Mouse (Mus musculus): Measurements from ENCODE around the gene Olfr971. TPM values are rescaled to one million over a fixed set of nuclear protein-coding genes. Genes with fewer than 3 reads are reported as not detected.

Gene Olfr971
- polyA plus RNA-seq (2017; shearing (Covaris generic)): not detected

GRCm38 (mm10) chr9:39836576-39836975 is at the start of gene Olfr971:
Gene Olfr971 (plus strand): TSS chr9:39836876.

GRCm38 (mm10) chr9:39790558-39790957 is 46.1 kb upstream of the Olfr971 start, which contains the start of gene Olfr969:
Gene Olfr969 (plus strand): TSS chr9:39790945.

GRCm38 (mm10) chr9:39808560-39808959 is 28.1 kb upstream of the Olfr971 start, which contains the start of gene Olfr970:
Gene Olfr970 (plus strand): TSS chr9:39808860.

GRCm38 (mm10) chr9:39866122-39866521 is 29.4 kb downstream of the Olfr971 start, which contains the start of gene Olfr972:
Gene Olfr972 (plus strand): TSS chr9:39866422.

Other genes starting within 250 kb of the Olfr971 start
- not detected for gene AW551984, start 232.5 kb upstream of the Olfr971 start, polyA plus RNA-seq (2017; shearing (Covaris generic))
- gene Olfr148, start 226.2 kb upstream of the Olfr971 start, polyA plus RNA-seq (2017; shearing (Covaris generic)): not detected
- not detected for gene Olfr960, start 215.5 kb upstream of the Olfr971 start, polyA plus RNA-seq (2017; shearing (Covaris generic))
- 0.20 TPM for gene Olfr961, start 191.8 kb upstream of the Olfr971 start, polyA plus RNA-seq (2017; shearing (Covaris generic))
- gene Olfr963, start 169.7 kb upstream of the Olfr971 start, polyA plus RNA-seq (2017; shearing (Covaris generic)): not detected
- not detected for gene Olfr149, start 129.8 kb upstream of the Olfr971 start, polyA plus RNA-seq (2017; shearing (Covaris generic))
- gene Olfr965, start 125.5 kb upstream of the Olfr971 start, polyA plus RNA-seq (2017; shearing (Covaris generic)): not detected
- not detected for gene Olfr150, start 105.9 kb upstream of the Olfr971 start, polyA plus RNA-seq (2017; shearing (Covaris generic))
- not detected for gene Olfr967, start 90.6 kb upstream of the Olfr971 start, polyA plus RNA-seq (2017; shearing (Covaris generic))
- not detected for gene Olfr968, start 53.6 kb upstream of the Olfr971 start, polyA plus RNA-seq (2017; shearing (Covaris generic))
- not detected for gene Olfr969, start 45.9 kb upstream of the Olfr971 start, polyA plus RNA-seq (2017; shearing (Covaris generic))
- gene Olfr970, start 28.0 kb upstream of the Olfr971 start, polyA plus RNA-seq (2017; shearing (Covaris generic)): not detected
- not detected for gene Olfr972, start 29.5 kb downstream of the Olfr971 start, polyA plus RNA-seq (2017; shearing (Covaris generic))
- not detected for gene Olfr229, start 70.5 kb downstream of the Olfr971 start, polyA plus RNA-seq (2017; shearing (Covaris generic))
- 0.12 TPM for gene Olfr974, start 100.6 kb downstream of the Olfr971 start, polyA plus RNA-seq (2017; shearing (Covaris generic))
- not detected for gene Olfr975, start 115.2 kb downstream of the Olfr971 start, polyA plus RNA-seq (2017; shearing (Covaris generic))
- not detected for gene Olfr976, start 124.3 kb downstream of the Olfr971 start, polyA plus RNA-seq (2017; shearing (Covaris generic))
- gene Olfr978, start 155.2 kb downstream of the Olfr971 start, polyA plus RNA-seq (2017; shearing (Covaris generic)): 0.37 TPM
- not detected for gene Olfr979, start 166.6 kb downstream of the Olfr971 start, polyA plus RNA-seq (2017; shearing (Covaris generic))
- gene Olfr980, start 172.7 kb downstream of the Olfr971 start, polyA plus RNA-seq (2017; shearing (Covaris generic)): not detected
- not detected for gene Olfr981, start 184.6 kb downstream of the Olfr971 start, polyA plus RNA-seq (2017; shearing (Covaris generic))
- not detected for gene Olfr982, start 237.0 kb downstream of the Olfr971 start, polyA plus RNA-seq (2017; shearing (Covaris generic))